Mouse (Mus musculus) hindbrain, embryonic 13.5 days (tissue): ENCODE data around the gene Slc27a3. TPM values are rescaled to one million over a fixed set of nuclear protein-coding genes. Genes with fewer than 3 reads are reported as not detected.
A peak's percentile ranks its signal among the peaks of the same experiment; 100 is the strongest.

ENCODE experiments used
- ATAC-seq: fragments of 200-750 bp; cut with Nextera tagmentation; 2 replicates; pipeline ENCODE4 v1.8.0; 2017; ENCODE audit warnings: moderate TSS enrichment; ENCODE audit not compliant: low FRiP score
- H3K27ac ChIP-seq: fragments of 300-500 bp; sonication (generic); 2 replicates; pipeline ENCODE4 v1.5.1; 2015; ENCODE audit warnings: inconsistent platforms, mild to moderate bottlenecking, moderate library complexity
- H3K27me3 ChIP-seq: fragments of 300-500 bp; sonication (generic); 2 replicates; pipeline ENCODE4 v1.6.1; 2015; ENCODE audit warnings: mild to moderate bottlenecking, inconsistent platforms
- H3K36me3 ChIP-seq: fragments of 300-500 bp; sonication (generic); 2 replicates; pipeline ENCODE4 v1.6.1; 2015; ENCODE audit warnings: mild to moderate bottlenecking, inconsistent platforms
- H3K4me1 ChIP-seq: fragments of 300-500 bp; sonication (generic); replicated peaks from 2 replicates; pipeline ENCODE4 v1.6.1; 2015; ENCODE audit warnings: inconsistent platforms
- H3K4me2 ChIP-seq: fragments of 300-500 bp; sonication (generic); 2 replicates; pipeline ENCODE4 v1.6.1; 2015; ENCODE audit warnings: inconsistent platforms, mild to moderate bottlenecking, moderate library complexity
- H3K4me3 ChIP-seq: fragments of 300-500 bp; sonication (generic); 2 replicates; pipeline ENCODE4 v1.5.1; 2015; ENCODE audit warnings: mild to moderate bottlenecking, inconsistent platforms
- H3K9ac ChIP-seq: fragments of 300-500 bp; sonication (generic); 2 replicates; pipeline ENCODE4 v1.6.1; 2015; ENCODE audit warnings: mild to moderate bottlenecking, inconsistent platforms
- H3K9me3 ChIP-seq: fragments of 300-500 bp; sonication (generic); 2 replicates; pipeline ENCODE4 v1.6.1; 2016; ENCODE audit warnings: inconsistent platforms
- WGBS: fragments of 180-500 bp; shearing (Covaris S2); methylation state at CpG from one replicate; pipeline ENCODE4 v1.1.7; 2015; 5-methylcytosine and 5-hydroxymethylcytosine counted together
- polyA plus RNA-seq: library from polyadenylated mRNA; unstranded; fragments of >200 nt; fragmentation: Nextera tagmentation; extraction: Ambion mirVana; gene quantifications from 2 replicates; pipeline ENCODE4 v1.2.1, GENCODE M21; 2015

The Slc27a3 gene
- polyA plus RNA-seq, 1 experiment from 2014 or later = 24.9 TPM

DNA sequence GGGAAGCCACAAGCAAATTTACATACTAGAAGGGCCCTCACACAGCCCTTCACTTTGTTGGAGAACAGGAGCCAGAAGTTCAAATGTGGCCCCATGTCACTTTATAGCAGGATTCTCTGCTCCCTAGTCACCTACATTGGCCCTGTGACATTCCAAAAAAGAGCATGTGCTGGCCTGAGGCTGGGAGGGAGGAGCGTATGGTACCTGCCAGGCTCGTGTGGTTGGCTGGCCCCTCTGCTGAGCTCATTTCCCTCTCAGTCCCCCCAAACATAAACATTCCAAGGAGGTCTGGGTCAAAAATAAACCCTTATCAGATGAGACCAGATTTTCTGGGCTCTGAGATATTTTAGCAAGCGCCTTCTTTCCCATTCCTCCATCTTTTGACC is 23.3 kb upstream of the Slc27a3 start:
- no peak overlapping the region for H3K4me2 ChIP-seq
- H3K9me3 ChIP-seq = no peaks in the 10 kb centered on the region
- no peaks in the 10 kb centered on the region for H3K4me1 ChIP-seq
- H3K36me3 ChIP-seq = peaks cover 95% of the 10 kb centered on the region
- ATAC-seq = no peak
- 72% methylated on average over 3 of the region's 3 CpGs for WGBS
- H3K27me3 ChIP-seq = no peaks in the 10 kb centered on the region
- no peak overlapping the region for H3K27ac ChIP-seq
- no peak overlapping the region for H3K9ac ChIP-seq
- no peak overlapping the region for H3K4me3 ChIP-seq

GRCm38 (mm10) chr3:90412312-90413010 is 22.7 kb upstream of the Slc27a3 start:
- Histone ChIP-seq H3K4me1 (no peaks in the 10 kb centered on the region), H3K27ac (no peak overlapping the region), H3K36me3 (peaks cover 95% of the 10 kb centered on the region), H3K4me3 (no peak overlapping the region), H3K27me3 (no peaks in the 10 kb centered on the region), H3K9ac (no peak overlapping the region), H3K9me3 (no peaks in the 10 kb centered on the region), H3K4me2 (no peak overlapping the region)
- WGBS = 56% methylated on average over 5 of the region's 5 CpGs
- ATAC-seq = no peak

- WGBS = 95% methylated on average over 3 of the region's 3 CpGs
- H3K27ac ChIP-seq = no peak overlapping the region
- ATAC-seq = no peak
Observed at GRCm38 (mm10) chr3:90408721-90409120, 19.0 kb upstream of the Slc27a3 start.

GRCm38 (mm10) chr3:90406414-90406813 is 16.7 kb upstream of the Slc27a3 start:
- Histone ChIP-seq H3K9me3 (no peaks in the 10 kb centered on the region), H3K27ac (no peak overlapping the region), H3K4me3 (no peak overlapping the region), H3K4me2 (no peak overlapping the region), H3K27me3 (no peaks in the 10 kb centered on the region), H3K36me3 (peaks cover 98% of the 10 kb centered on the region), H3K9ac (no peak overlapping the region), H3K4me1 (no peaks in the 10 kb centered on the region)
- 96% methylated on average over 5 of the region's 5 CpGs for WGBS
- ATAC-seq = no peak

More at GRCm38 (mm10) chr3:90408721-90409120, 19.0 kb upstream of the Slc27a3 start:
- Histone ChIP-seq H3K27me3 (no peaks in the 10 kb centered on the region), H3K4me2 (no peak overlapping the region), H3K36me3 (peaks cover 97% of the 10 kb centered on the region), H3K4me3 (no peak overlapping the region), H3K9me3 (no peaks in the 10 kb centered on the region), H3K9ac (no peak overlapping the region), H3K4me1 (no peaks in the 10 kb centered on the region)

DNA sequence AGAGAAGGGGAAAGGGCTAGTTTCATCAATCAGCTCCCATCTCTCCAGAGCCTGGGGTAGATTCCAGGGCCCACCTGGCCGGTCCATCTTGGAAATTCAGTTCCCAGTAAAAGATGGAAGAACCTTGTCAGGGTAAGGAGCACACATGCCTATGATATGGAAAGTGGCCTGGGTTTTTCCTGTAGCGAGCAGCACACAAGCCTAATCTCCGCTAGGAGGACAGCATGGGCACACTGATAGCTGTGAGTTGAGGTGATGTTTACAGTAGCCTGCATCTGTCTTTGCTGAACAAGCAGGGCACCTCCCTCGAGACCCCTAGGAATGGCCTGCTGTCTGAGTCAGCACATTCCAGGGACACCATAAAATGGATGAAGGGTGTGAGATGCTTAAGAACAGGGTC is 14.9 kb upstream of the Slc27a3 start:
- no peak for ATAC-seq
- WGBS = 89% methylated on average over 4 of the region's 4 CpGs
- H3K9ac ChIP-seq = no peak overlapping the region
- H3K4me1 ChIP-seq = no peaks in the 10 kb centered on the region
- no peak overlapping the region for H3K4me3 ChIP-seq
- no peaks in the 10 kb centered on the region for H3K27me3 ChIP-seq
- H3K36me3 ChIP-seq = peaks cover 100% of the 10 kb centered on the region
- no peak overlapping the region for H3K27ac ChIP-seq
- no peaks in the 10 kb centered on the region for H3K9me3 ChIP-seq
- no peak overlapping the region for H3K4me2 ChIP-seq

DNA sequence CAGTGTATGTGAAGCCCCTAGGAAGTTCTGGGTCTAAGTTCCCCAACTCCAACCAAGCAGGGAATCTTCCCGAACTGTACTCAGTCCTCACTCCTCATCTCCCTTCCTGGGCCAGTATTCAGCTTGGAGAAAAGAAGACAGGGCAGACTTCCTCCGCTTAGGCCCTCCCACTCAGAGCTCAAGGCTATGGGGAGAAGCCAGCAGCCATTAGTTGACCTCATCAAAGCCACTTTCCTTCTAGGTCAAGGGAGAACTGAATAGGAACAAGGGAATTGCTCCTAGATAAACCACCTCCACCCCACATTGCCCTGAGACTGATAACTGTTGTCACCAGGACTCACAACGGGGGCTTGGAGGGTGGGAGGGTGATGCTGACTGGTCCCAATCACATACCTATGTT is 14.4 kb upstream of the Slc27a3 start:
- H3K4me3 ChIP-seq = no peak overlapping the region
- peaks cover 100% of the 10 kb centered on the region for H3K36me3 ChIP-seq
- 91% methylated on average over 3 of the region's 3 CpGs for WGBS
- no peak overlapping the region for H3K9ac ChIP-seq
- no peak for ATAC-seq
- H3K27ac ChIP-seq = no peak overlapping the region
- no peaks in the 10 kb centered on the region for H3K27me3 ChIP-seq
- no peaks in the 10 kb centered on the region for H3K9me3 ChIP-seq
- no peaks in the 10 kb centered on the region for H3K4me1 ChIP-seq
- no peak overlapping the region for H3K4me2 ChIP-seq

- Histone ChIP-seq H3K4me3 (no peak overlapping the region), H3K36me3 (peaks cover 92% of the 10 kb centered on the region), H3K27ac (no peak overlapping the region), H3K27me3 (no peaks in the 10 kb centered on the region), H3K9ac (no peak overlapping the region), H3K4me2 (no peak overlapping the region), H3K4me1 (no peaks in the 10 kb centered on the region), H3K9me3 (no peaks in the 10 kb centered on the region)
- ATAC-seq = no peak
- WGBS = 83% methylated on average over 4 of the region's 4 CpGs
Observed at GRCm38 (mm10) chr3:90400993-90401392, 11.3 kb upstream of the Slc27a3 start.

- H3K27ac ChIP-seq = no peak overlapping the region
Observed at GRCm38 (mm10) chr3:90395629-90396028, 5.9 kb upstream of the Slc27a3 start.

DNA sequence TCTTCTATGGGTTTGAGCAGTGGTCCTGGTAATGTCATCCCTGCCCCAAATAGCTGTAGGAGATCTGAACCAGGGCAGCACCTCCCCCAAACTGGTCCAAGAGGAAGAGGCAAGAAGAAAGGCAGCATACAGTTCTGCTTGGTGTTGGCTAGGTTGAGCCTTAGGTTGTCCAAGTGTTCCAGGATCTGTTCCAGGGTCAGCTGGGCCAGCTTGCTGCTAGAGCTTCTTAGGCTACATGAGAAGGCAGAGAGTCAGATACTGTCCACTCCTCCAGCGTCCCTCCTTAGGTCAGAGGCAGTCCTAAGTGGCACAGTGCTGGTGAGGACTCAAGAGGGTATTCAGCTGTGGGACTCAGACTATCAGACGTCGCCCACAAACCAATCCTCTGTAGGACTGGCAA is 2.9 kb upstream of the Slc27a3 start:
- no peak for ATAC-seq
- Histone ChIP-seq H3K4me1 (peaks cover 30% of the 10 kb centered on the region), H3K27me3 (no peaks in the 10 kb centered on the region), H3K4me3 (no peak overlapping the region), H3K4me2 (no peak overlapping the region), H3K36me3 (peaks cover 62% of the 10 kb centered on the region), H3K27ac (no peak overlapping the region), H3K9ac (no peak overlapping the region), H3K9me3 (no peaks in the 10 kb centered on the region)
- WGBS = 91% methylated on average over 3 of the region's 3 CpGs

More at GRCm38 (mm10) chr3:90395629-90396028, 5.9 kb upstream of the Slc27a3 start:
- H3K4me2 ChIP-seq = no peak overlapping the region
- 92% methylated on average over 3 of the region's 3 CpGs for WGBS
- no peaks in the 10 kb centered on the region for H3K27me3 ChIP-seq
- H3K36me3 ChIP-seq = peaks cover 86% of the 10 kb centered on the region
- H3K4me1 ChIP-seq = peaks cover 5% of the 10 kb centered on the region
- ATAC-seq = no peak
- H3K9me3 ChIP-seq = no peaks in the 10 kb centered on the region
- no peak overlapping the region for H3K9ac ChIP-seq
- H3K4me3 ChIP-seq = no peak overlapping the region

DNA sequence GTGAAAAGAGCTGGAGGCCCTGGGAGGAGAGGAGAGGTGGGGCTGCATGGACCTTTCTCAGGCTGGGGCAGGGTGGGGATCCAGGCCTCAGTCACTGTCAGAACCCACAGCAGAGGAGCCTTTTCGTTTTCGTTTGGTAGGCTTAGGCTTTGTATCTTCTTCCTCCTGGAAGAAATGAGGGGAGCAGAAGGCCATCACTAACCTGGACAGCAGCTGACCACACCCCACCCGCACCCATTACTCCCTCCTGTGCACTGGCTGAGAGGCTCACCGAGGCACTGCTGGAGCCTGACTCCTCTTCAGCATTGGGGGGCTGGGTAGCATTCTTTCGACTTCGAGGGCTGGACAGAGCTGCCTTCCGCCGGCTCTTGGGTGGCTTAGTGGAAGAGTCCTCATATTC is 2.2 kb upstream of the Slc27a3 start:
- peaks cover 61% of the 10 kb centered on the region for H3K36me3 ChIP-seq
- WGBS = 95% methylated on average over 8 of the region's 8 CpGs
- ATAC-seq = no peak
- no peak overlapping the region for H3K4me3 ChIP-seq
- H3K27me3 ChIP-seq = no peaks in the 10 kb centered on the region
- no peak overlapping the region for H3K4me2 ChIP-seq
- H3K9ac ChIP-seq = no peak overlapping the region
- peaks cover 37% of the 10 kb centered on the region for H3K4me1 ChIP-seq
- no peaks in the 10 kb centered on the region for H3K9me3 ChIP-seq
- no peak overlapping the region for H3K27ac ChIP-seq

GRCm38 (mm10) chr3:90391004-90391403 is 1.3 kb upstream of the Slc27a3 start:
- H3K4me2 ChIP-seq = peak overlapping the region; percentile 94; the same call in 1 of the 2 replicates

GRCm38 (mm10) chr3:90388726-90389510 is 820 bp downstream of the Slc27a3 start:
- H3K36me3 ChIP-seq = peaks cover 52% of the 10 kb centered on the region
- H3K4me2 ChIP-seq = peak overlapping the region; percentile 94
- 3% methylated on average over 53 of the region's 53 CpGs for WGBS
- peaks cover 51% of the 10 kb centered on the region for H3K4me1 ChIP-seq
- H3K9ac ChIP-seq = peak overlapping the region; percentile 94
- H3K9me3 ChIP-seq = no peaks in the 10 kb centered on the region
- peak overlapping the region; percentile 98 for H3K27ac ChIP-seq
- peak overlapping the region; percentile 70 for H3K4me3 ChIP-seq
- ATAC-seq = peak; percentile 71
- no peaks in the 10 kb centered on the region for H3K27me3 ChIP-seq

More at GRCm38 (mm10) chr3:90391004-90391403, 1.3 kb upstream of the Slc27a3 start:
- Histone ChIP-seq H3K9ac (peak overlapping the region; percentile 94; the same call in 1 of the 2 replicates), H3K9me3 (no peaks in the 10 kb centered on the region), H3K27ac (peak overlapping the region; percentile 98), H3K36me3 (peaks cover 60% of the 10 kb centered on the region), H3K27me3 (no peaks in the 10 kb centered on the region), H3K4me3 (no peak overlapping the region), H3K4me1 (peaks cover 45% of the 10 kb centered on the region)
- 73% methylated on average over 4 of the region's 4 CpGs for WGBS
- no peak for ATAC-seq
